Mouse (Mus musculus) inflammation-experienced regulatory T-cells, adult 6 months (primary cell): ENCODE results near the gene Pde6g. TPM values are rescaled to one million over a fixed set of nuclear protein-coding genes. Genes with fewer than 3 reads are reported as not detected.
"Not testable (repeated sequence)": the region's sequence is repeated elsewhere in the genome, so short reads cannot be mapped to it uniquely, and the experiment has no call there.

Source experiments
- ATAC-seq: one replicate; pipeline ENCODE4 v1.8.0; 2017
- polyA plus RNA-seq, 3 experiments: library from polyadenylated mRNA; unstranded; fragments of 100-300 nt; shearing (Covaris generic); gene quantifications; one replicate each; pipeline ENCODE4 v1.2.1; 2017

The Pde6g gene
- polyA plus RNA-seq, 3 experiments from 2014 or later, result 0.15 to 0.56 TPM; not detected in 1

DNA sequence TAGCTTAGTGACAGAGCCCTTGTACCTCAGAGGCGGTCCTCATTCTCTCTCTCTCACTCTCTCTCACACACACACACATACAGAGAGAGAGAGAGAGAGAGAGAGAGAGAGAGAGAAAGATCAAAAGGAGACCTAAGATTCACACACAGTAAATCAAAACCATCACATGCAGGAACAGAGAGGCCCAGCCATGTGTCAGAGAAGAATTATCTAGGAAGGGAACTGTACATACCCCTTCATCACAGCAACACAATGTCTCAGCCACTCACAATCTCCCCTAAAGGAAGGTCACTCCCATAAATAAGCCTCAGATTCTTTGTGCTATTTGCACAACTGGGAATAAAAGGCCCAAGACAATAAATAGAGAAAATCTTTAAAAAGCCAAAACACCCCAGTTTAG, 34.7 kb downstream of the Pde6g start:
- no peak for ATAC-seq

DNA sequence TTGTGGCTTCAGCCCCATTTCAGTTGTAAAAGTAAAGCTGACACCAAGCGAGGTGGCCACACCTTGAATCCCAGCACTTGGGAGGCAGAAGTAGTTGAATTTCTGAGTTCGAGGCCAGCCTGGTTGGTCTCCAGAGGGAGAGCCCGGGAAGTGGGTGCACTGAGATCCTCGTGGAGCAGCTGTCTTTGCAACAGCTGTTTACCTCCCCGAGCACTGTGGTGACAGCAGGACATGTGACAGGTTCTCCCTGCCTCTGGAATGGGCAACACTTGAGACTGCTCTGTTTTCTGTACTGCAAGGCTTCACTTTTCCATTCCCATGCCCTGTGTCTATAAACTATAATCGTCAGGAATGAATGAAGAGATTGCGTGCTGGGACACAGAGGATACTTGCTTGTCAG, 35.4 kb downstream of the Pde6g start:
- no peak for ATAC-seq

DNA sequence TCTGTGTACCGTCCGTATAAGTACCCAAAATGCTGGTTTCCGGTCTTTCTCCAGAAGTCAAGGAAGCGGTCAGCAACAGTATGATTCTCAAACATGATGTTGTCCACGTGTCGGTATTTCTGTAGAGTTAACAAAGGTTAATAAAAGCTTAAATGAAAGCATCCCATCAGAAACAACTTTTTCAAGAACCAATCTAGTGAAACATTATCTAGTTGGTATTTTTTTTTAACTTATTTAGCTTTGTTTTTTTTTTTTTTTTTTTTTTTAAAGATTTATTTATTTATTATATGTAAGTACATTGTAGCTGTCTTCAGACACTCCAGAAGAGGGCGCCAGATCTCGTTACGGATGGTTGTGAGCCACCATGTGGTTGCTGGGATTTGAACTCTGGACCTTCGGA, 39.7 kb downstream of the Pde6g start:
- ATAC-seq, result not testable (repeated sequence)

DNA sequence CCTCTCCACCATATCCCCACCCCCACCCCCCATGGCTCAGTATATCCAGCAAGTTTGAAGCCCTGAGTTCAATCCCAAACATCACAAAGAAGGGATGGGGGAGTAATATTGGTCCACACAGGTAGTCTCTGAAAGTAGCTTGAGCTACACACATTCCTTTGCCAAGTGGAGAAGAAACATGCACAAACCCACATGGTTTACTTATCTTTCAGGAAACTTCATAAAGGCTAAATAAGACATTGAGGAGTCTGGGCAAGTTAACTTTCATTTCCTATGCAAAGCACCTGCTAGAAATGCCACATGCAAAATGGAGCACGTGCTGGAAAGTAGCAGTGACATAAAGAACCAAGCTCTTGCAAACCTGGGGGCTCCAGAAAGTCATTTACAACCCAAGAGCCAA, 46.9 kb downstream of the Pde6g start:
- no peak for ATAC-seq

DNA sequence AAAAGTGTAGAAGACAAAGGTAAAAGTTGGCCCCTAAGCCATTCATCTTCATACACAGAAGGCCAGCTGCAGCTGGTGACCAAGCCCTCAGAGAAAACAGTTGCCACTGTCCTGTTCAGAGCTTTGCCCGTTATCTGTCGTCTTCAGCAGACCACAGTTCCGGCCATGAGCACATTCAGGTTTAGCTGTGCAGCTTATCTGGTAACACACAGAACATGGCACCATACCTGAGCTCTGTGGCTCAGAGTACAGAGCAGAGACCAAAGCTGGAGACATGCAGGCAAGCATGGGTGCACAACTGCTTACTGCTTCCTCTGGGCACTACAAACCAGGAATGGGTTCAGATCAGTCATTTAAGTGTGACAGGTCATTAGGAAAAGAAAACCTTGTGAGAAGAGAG, 47.4 kb downstream of the Pde6g start:
- ATAC-seq, result no peak

DNA sequence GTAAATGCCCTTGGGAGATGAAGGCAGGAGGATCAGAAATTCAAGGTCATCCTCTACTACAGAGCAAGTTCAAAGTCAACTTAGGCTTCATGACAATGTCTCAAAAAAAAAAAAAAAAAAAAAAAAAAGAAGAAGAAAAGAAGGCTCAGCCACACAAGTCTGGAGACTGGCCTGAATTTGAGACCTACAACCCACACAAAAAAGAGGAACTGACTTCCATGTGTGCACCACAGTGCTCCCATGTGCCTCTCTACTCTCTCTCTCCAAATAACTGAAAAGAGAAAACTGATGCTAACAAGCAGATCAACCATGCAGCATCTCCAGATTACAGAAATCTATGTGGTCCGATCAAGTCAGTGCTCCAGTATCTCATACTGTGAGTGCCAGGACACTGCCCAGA, 48.5 kb downstream of the Pde6g start:
- no peak for ATAC-seq

DNA sequence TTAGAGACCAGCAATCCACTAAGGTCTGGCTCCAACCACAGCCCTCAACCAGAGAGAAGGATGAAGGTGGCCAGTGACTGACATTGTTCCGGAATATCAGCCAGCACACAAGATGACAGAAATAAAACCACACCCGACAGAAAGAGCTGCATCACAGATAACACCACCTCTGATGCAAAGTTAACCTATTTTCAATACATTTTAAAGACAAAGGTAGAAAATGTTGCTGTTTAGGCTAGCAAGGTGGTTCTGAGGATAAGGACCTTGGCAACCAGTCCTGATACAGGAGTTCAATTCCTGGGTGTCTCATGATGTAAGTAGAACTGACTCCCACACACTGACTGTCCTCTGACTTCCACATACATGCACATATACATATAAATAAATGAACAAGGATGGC, 54.0 kb downstream of the Pde6g start:
- no peak for ATAC-seq

Other genes starting within 250 kb of the Pde6g start
- gene Bahcc1, start 220.6 kb downstream of the Pde6g start, polyA plus RNA-seq, result not detected
- gene Actg1, start 105.0 kb downstream of the Pde6g start, polyA plus RNA-seq, result 1,000 to 10,000 TPM; 2,239 to 4,634 (median 2,897) TPM
- gene Fscn2, start 92.0 kb downstream of the Pde6g start, polyA plus RNA-seq, result under 1 TPM in 1 of 3 experiments, not detected in 2; 0.98 TPM
- gene Faap100, start 74.7 kb downstream of the Pde6g start, polyA plus RNA-seq, result 10 to 100 TPM; 15.9 to 23.1 (median 17.9) TPM
- gene Nploc4, start 15.8 kb downstream of the Pde6g start, polyA plus RNA-seq, result 10 to 100 TPM in 2 of 3 experiments, 1 to 10 TPM in 1; 8.6 to 12.4 (median 11.0) TPM
- gene Tspan10, start 10.9 kb downstream of the Pde6g start, polyA plus RNA-seq, result under 1 TPM in 1 of 3 experiments, not detected in 2; 0.28 TPM
- gene Oxld1, start 4.6 kb upstream of the Pde6g start, polyA plus RNA-seq, result 1 to 10 TPM; 4.8 to 6.8 (median 5.1) TPM
- gene Ccdc137, start 4.6 kb upstream of the Pde6g start, polyA plus RNA-seq, result 10 to 100 TPM; 17.8 to 26.0 (median 17.9) TPM
- gene Arl16, start 14.1 kb upstream of the Pde6g start, polyA plus RNA-seq, result 10 to 100 TPM; 28.8 to 39.7 (median 33.1) TPM
- gene Mrpl12, start 31.1 kb upstream of the Pde6g start, polyA plus RNA-seq, result 10 to 100 TPM; 54.6 to 78.9 (median 73.0) TPM
- gene Slc25a10, start 38.3 kb upstream of the Pde6g start, polyA plus RNA-seq, result 10 to 100 TPM; 12.4 to 14.3 (median 12.7) TPM
- not detected for gene Gcgr, start 77.2 kb upstream of the Pde6g start, polyA plus RNA-seq
- 100 to 1,000 TPM in 2 of 3 experiments, 10 to 100 TPM in 1; 93.4 to 136 (median 107) TPM for gene Mcrip1, start 96.2 kb upstream of the Pde6g start, polyA plus RNA-seq
- not detected for gene Ppp1r27, start 97.6 kb upstream of the Pde6g start, polyA plus RNA-seq
- 100 to 1,000 TPM; 135 to 164 (median 149) TPM for gene P4hb, start 119.8 kb upstream of the Pde6g start, polyA plus RNA-seq
- 100 to 1,000 TPM; 624 to 862 (median 685) TPM for gene Arhgdia, start 128.1 kb upstream of the Pde6g start, polyA plus RNA-seq
- gene Alyref, start 144.9 kb upstream of the Pde6g start, polyA plus RNA-seq, result 10 to 100 TPM; 15.8 to 76.9 (median 47.7) TPM
- 100 to 1,000 TPM; 110 to 147 (median 129) TPM for gene Anapc11, start 144.9 kb upstream of the Pde6g start, polyA plus RNA-seq
- 1 to 10 TPM in 1 of 3 experiments, under 1 TPM in 1, not detected in 1; 0.67 to 1.4 TPM for gene Npb, start 155.0 kb upstream of the Pde6g start, polyA plus RNA-seq
- gene Pcyt2, start 164.4 kb upstream of the Pde6g start, polyA plus RNA-seq, result 100 to 1,000 TPM in 2 of 3 experiments, 10 to 100 TPM in 1; 66.1 to 124 (median 113) TPM
- 10 to 100 TPM; 55.1 to 61.4 (median 60.4) TPM for gene Sirt7, start 171.7 kb upstream of the Pde6g start, polyA plus RNA-seq
- gene Mafg, start 180.1 kb upstream of the Pde6g start, polyA plus RNA-seq, result 10 to 100 TPM; 15.3 to 15.8 (median 15.5) TPM
- gene Pycr1, start 190.3 kb upstream of the Pde6g start, polyA plus RNA-seq, result 1 to 10 TPM in 1 of 3 experiments, under 1 TPM in 1, not detected in 1; 0.86 to 1.7 TPM
- not detected for gene Myadml2, start 194.7 kb upstream of the Pde6g start, polyA plus RNA-seq
- not detected for gene Notum, start 207.7 kb upstream of the Pde6g start, polyA plus RNA-seq
- 100 to 1,000 TPM in 1 of 3 experiments, 10 to 100 TPM in 2; 79.4 to 107 (median 86.2) TPM for gene Aspscr1, start 219.5 kb upstream of the Pde6g start, polyA plus RNA-seq